In the genomic region with DNA sequence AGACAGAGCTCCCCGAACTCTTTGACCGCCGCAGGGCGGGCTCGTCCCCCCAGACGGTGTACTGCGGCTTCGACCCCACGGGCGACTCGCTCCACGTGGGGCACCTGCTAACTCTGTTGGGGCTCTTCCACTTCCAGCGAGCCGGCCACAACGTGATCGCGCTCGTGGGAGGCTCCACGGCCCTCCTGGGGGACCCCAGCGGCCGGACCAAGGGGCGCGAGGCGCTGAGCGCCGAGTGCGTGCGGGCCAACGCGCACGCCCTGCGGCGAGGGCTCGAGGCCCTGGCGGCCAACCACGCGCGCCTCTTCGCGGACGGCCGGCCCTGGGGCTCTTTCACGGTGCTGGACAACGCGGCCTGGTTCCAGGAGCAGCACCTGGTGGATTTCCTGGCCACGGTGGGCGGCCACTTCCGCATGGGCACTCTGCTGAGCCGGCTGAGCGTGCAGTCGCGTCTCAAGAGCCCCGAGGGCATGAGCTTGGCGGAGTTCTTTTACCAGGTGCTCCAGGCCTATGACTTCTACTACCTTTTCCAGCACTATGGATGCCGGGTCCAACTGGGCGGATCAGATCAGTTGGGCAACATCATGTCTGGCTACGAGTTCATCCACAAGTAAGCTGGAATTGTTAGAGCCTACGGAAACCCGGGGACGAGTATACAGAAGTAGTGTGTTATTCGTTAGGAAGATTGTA, we compare ENCODE assay signal across 8 mouse cellular contexts. TPM values are rescaled to one million over a fixed set of nuclear protein-coding genes. Genes with fewer than 3 reads are reported as not detected.
DNase-seq lines count a peak whose midpoint lies in the region; ATAC-seq and TF ChIP-seq lines count a peak whose summit lies in the region.

No protein-coding gene starts in this region.

- TF ChIP-seq CTCF in G1E (IDR thresholded peaks at IDR 0.05; ENCODE audit: low read depth, low read length): no peak
- no peak for TF ChIP-seq CTCF in brain, embryonic 14.5 days (IDR thresholded peaks at IDR 0.05; ENCODE audit: borderline replicate concordance, extremely low read depth, insufficient read depth, insufficient read length)

- H3K9me3 ChIP-seq in G1E (replicated peaks): no peaks in the 10 kb centered on the region
- H3K9me3 ChIP-seq in heart, embryonic 14.5 days (ENCODE audit: control insufficient read depth, low read length): no peaks in the 10 kb centered on the region
- H3K9me3 ChIP-seq in lung, embryonic 16.5 days (ENCODE audit: control insufficient read depth, low read length): no peaks in the 10 kb centered on the region

- no peak for TF ChIP-seq POLR2A in brain, embryonic 14.5 days (IDR thresholded peaks at IDR 0.05; ENCODE audit: borderline replicate concordance, extremely low read depth, insufficient read depth, insufficient read length, poor library complexity, severe bottlenecking)

- peaks cover 18% of the 10 kb centered on the region for H3K4me1 ChIP-seq in G1E (ENCODE audit: insufficient read depth, low read depth, low read length)
- H3K4me1 ChIP-seq in heart, embryonic 14.5 days (ENCODE audit: control insufficient read depth in 2 of 2, insufficient read depth in 2 of 2, low read length in 2 of 2): peaks cover 0 to 15% of the 10 kb centered on the region in 2 experiments; a peak in 3 of 4 replicates
- H3K4me1 ChIP-seq in lung, embryonic 16.5 days (replicated peaks; ENCODE audit: control insufficient read depth, insufficient read depth, low read length): peaks cover 14% of the 10 kb centered on the region

- H3K27me3 ChIP-seq in G1E (ENCODE audit: insufficient read depth, low read length): no peaks in the 10 kb centered on the region
- no peaks in the 10 kb centered on the region for H3K27me3 ChIP-seq in heart, embryonic 14.5 days (ENCODE audit: control insufficient read depth, insufficient read depth, low read length)
- no peaks in the 10 kb centered on the region for H3K27me3 ChIP-seq in lung, embryonic 16.5 days (ENCODE audit: control insufficient read depth, insufficient read depth, low read depth, low read length)

- H3K9ac ChIP-seq in heart, embryonic 14.5 days (ENCODE audit: low read length): peak overlapping the region; percentile 90
- H3K9ac ChIP-seq in lung, embryonic 16.5 days (ENCODE audit: low read length): peak overlapping the region; percentile 75

- peak overlapping the region; percentile 88 to 99 for H3K27ac ChIP-seq in heart, embryonic 14.5 days (replicated peaks in 1 of 2; ENCODE audit: control insufficient read depth in 1 of 2, insufficient read depth in 1 of 2, low read depth in 2 of 2, low read length in 2 of 2)
- peak overlapping the region; percentile 99 for H3K27ac ChIP-seq in lung, embryonic 16.5 days (ENCODE audit: low read length)

- 0 out of 2 replicates have a peak, but pooled peaks have one; percentile 8 for ATAC-seq in G1E (ENCODE audit: extremely low read depth, insufficient number of reproducible peaks, low FRiP score, poor library complexity, severe bottlenecking)
- peak; percentile 30; the same call in 1 of the 2 replicates for ATAC-seq in erythroid progenitor cell, adult 5-6 weeks (replicated peaks; ENCODE audit: low FRiP score, poor library complexity, severe bottlenecking)
- peak; percentile 49 for ATAC-seq in heart, embryonic 14.5 days (ENCODE audit: insufficient number of reproducible peaks, insufficient read depth, low FRiP score, low read depth)
- peak; percentile 64 for ATAC-seq in lung, embryonic 16.5 days (ENCODE audit: low read depth)

- peak; percentile 9 for DNase-seq in G1E (ENCODE audit: low spot score)
- DNase-seq in brain, embryonic 14.5 days (ENCODE audit: low read depth): peak; percentile 58
- DNase-seq in kidney, postnatal 25 days: peak; percentile 60 to 82
- peak; percentile 22 for DNase-seq in ovary, postnatal 10 days (ENCODE audit: low spot score)
- peak; percentile 39 for DNase-seq in thymus, postnatal 25 days

- peaks cover 24% of the 10 kb centered on the region for H3K36me3 ChIP-seq in G1E (replicated peaks)
- peaks cover 26% of the 10 kb centered on the region for H3K36me3 ChIP-seq in heart, embryonic 14.5 days (ENCODE audit: control insufficient read depth, insufficient read depth, low read length)
- H3K36me3 ChIP-seq in lung, embryonic 16.5 days (ENCODE audit: control insufficient read depth, insufficient read depth, low read length): peaks cover 12% of the 10 kb centered on the region

- under 1% methylated on average over 61 of the region's 61 CpGs for WGBS in heart, embryonic 14.5 days
- 0% methylated on average over 51 of the region's 61 CpGs for WGBS in lung, embryonic 16.5 days

- H3K4me2 ChIP-seq in heart, embryonic 14.5 days (ENCODE audit: low read length): peak overlapping the region; percentile 68
- H3K4me2 ChIP-seq in lung, embryonic 16.5 days (ENCODE audit: low read depth, low read length): peak overlapping the region; percentile 73

- H3K4me3 ChIP-seq in G1E (ENCODE audit: low read depth, low read length): peak overlapping the region; percentile 93
- peak overlapping the region; percentile 81 to 96 for H3K4me3 ChIP-seq in heart, embryonic 14.5 days (ENCODE audit: control insufficient read depth in 1 of 2, insufficient read depth in 1 of 2, low read depth in 1 of 2, low read length in 2 of 2)
- H3K4me3 ChIP-seq in lung, embryonic 16.5 days (ENCODE audit: low read length): peak overlapping the region; percentile 64

RNA-seq across cellular contexts. Expression of a gene that starts 0.5 kb away (rescaled TPM):
- total RNA-seq in G1E (2014; fragmentation: Nextera tagmentation): 16.4 and 26.2 TPM in 2 replicates
- total RNA-seq in G1E (2017): 24.2 and 26.3 TPM in 2 replicates
- polyA plus RNA-seq in G1E (2012): 37.8 and 45.0 TPM in 2 replicates
- polyA plus RNA-seq in brain, embryonic 14.5 days (2012; rRNA removed): 21.3 and 29.8 TPM in 2 replicates
- total RNA-seq in erythroid progenitor cell, adult 5-6 weeks (2015; ENCODE audit: low replicate concordance): 28.5 and 29.9 TPM in 2 replicates
- 0.45 and 2.4 TPM in 2 replicates for total RNA-seq in erythroid progenitor cell, adult 5-6 weeks (2017; ENCODE audit: low replicate concordance)
- polyA plus RNA-seq in heart, embryonic 14.5 days (2014; fragmentation: Nextera tagmentation; extraction: Ambion mirVana): 43.4 and 44.3 TPM in 2 replicates
- polyA plus RNA-seq in lung, embryonic 16.5 days (2015; fragmentation: Nextera tagmentation; extraction: Ambion mirVana): 23.6 and 29.3 TPM in 2 replicates

RNA-seq across cellular contexts. Expression of a gene that starts 55.5 kb away (rescaled TPM):
- 154 and 160 TPM in 2 replicates for total RNA-seq in G1E (2014; fragmentation: Nextera tagmentation)
- total RNA-seq in G1E (2017): 86.8 and 104 TPM in 2 replicates
- polyA plus RNA-seq in G1E (2012): 10.8 and 25.1 TPM in 2 replicates
- polyA plus RNA-seq in brain, embryonic 14.5 days (2012; rRNA removed): 62.1 and 81.2 TPM in 2 replicates
- total RNA-seq in erythroid progenitor cell, adult 5-6 weeks (2015; ENCODE audit: low replicate concordance): 34.0 and 41.4 TPM in 2 replicates
- 31.9 and 49.2 TPM in 2 replicates for total RNA-seq in erythroid progenitor cell, adult 5-6 weeks (2017; ENCODE audit: low replicate concordance)
- 68.4 and 74.3 TPM in 2 replicates for polyA plus RNA-seq in heart, embryonic 14.5 days (2014; fragmentation: Nextera tagmentation; extraction: Ambion mirVana)
- polyA plus RNA-seq in lung, embryonic 16.5 days (2015; fragmentation: Nextera tagmentation; extraction: Ambion mirVana): 52.5 and 54.7 TPM in 2 replicates

Comparison
In these comparisons a context has a peak if more than half of its experiments do, and no peak if none do; other contexts are left out.
1. Peak in every context shown above with its lines: DNase-seq, ATAC-seq, H3K4me3 ChIP-seq and H3K27ac ChIP-seq.
2. ATAC-seq: peak in every context shown above with its lines; median percentile 64 in lung, embryonic 16.5 days; 49 in heart, embryonic 14.5 days; 30 in erythroid progenitor cell, adult 5-6 weeks; 8 in G1E.
3. DNase-seq: peak in every context shown above with its lines; median percentile 71 in kidney, postnatal 25 days; 58 in brain, embryonic 14.5 days; 39 in thymus, postnatal 25 days; 22 in ovary, postnatal 10 days; 9 in G1E.